Mouse (Mus musculus): ENCODE data around the gene Mettl13.

The Mettl13 gene

DNA sequence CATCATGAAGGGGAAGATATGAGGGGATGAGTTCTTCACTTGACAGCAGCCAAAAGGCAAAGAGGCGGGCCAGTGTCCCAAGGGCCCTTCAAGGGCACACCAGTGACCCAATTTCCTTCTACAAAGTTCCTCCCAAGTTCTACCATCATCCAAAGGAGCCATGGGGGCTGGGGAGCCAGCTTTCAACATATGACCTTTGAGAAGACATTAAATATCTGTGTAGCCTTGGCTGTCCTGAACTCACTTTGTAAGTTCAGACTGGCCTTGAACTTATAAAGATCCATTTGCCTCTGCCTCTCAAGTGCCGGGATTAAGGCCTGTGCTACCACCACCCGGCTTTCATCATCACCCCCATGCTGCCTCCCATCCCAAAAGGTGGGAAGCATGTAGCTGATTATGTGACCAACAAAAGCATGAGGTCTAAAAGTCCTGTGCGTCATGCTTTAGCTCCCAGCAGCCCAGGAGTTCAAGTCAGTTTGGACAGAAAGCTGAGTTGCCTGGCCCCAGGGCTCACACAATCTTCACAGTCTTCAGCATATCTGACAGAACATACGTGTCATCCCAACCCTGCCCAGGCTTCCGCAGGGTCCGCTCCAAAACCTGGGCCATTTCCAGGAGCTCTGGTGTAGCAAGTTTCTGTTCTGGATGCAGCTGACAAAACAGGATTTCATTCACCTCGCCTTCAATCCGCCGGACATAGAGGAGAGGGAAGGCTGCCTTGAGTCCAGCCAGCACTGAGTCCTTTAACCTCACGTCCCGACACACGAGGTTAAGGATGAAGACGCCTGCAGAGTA is 14.4 kb downstream of the Mettl13 start:
- intact Hi-C loops (cut with DNase I): loop anchor here (10.0 kb wide), 1 partner anchor 179 kb away; no protein-coding TSS in a partner anchor

DNA sequence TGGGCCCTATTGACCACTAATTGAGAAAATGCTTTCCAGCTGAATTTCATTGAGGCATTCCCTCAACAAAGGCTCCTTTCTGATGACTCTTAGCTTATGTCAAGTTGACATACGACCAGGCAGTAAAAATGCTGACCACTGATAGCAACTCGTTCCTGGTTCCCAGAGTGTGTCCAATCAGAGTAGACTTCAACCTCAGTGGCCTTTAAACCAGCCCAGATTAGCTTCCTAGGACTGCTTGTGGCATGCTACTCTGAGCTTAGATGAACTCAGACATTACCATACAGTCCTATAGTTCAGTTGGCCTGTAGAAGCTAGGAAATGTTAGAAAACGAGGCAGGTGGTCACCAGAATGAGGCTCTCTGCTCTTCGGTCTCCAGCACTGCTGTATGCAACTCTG is 16.0 kb downstream of the Mettl13 start:
- intact Hi-C loops (cut with DNase I): loop anchor here (10.0 kb wide), 1 partner anchor 178 kb away; no protein-coding TSS in a partner anchor

DNA sequence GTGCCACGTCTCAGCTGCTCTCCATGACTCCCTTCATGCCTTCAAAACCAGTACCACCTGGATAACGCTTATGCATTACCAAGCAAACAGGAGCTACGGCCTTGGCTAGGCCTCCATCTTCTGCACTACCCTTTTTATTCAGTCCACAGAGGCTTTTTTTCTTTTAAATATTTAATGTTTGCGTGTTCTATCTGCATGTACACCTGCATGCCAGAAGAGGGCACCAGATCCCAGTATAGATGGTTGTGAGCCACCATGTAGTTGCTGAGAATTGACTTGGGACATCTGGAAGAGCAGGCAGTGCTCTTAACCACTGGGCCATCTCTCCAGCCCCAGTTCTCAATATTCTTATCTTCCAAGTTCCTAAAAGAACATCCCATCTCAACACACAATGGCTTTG is 16.8 kb downstream of the Mettl13 start:
- intact Hi-C loops (cut with DNase I): loop anchor here (10.0 kb wide), 1 partner anchor 177 kb away; no protein-coding TSS in a partner anchor

DNA sequence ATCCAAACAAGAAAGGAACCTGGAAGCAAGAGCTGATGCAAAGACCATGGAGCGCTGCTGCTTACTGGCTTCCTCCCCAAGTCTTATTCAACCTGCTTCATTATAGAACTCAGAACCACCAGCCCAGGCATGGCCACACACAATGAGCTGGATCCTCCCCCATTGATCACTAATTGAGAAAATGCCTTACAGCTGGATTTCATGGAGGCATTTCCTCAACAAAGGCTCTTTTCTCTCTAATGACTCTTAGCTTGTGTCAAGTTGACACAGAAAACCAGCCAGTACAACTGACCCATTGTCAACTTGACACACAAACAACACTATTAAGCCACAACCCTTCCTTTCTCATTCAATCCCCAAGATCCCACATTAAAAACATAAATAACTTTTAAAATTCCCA is 17.7 kb downstream of the Mettl13 start:
- intact Hi-C loops (cut with DNase I): loop anchor here (10.0 kb wide), 1 partner anchor 176 kb away; no protein-coding TSS in a partner anchor

DNA sequence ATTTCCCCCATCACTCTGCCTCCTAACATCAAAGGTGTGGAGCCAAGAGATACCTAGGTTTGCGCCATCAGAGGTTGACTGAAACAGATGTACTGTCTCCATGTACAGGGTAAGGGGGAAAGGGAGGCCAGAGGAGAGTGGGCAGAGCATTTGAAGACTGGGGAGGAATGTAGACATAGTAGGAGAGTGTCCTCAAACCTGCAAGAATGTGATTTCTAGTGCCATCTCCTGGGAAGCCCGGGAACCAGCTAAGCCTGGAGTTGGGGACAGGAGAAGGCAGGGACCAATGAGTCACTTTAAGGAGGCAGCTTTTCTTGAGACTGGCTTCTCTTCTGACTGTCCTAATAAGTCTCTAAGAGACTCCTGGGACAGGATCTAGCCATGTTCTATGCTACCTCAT is 18.7 kb downstream of the Mettl13 start:
- intact Hi-C loops (cut with DNase I): loop anchor here (10.0 kb wide), 1 partner anchor 175 kb away; no protein-coding TSS in a partner anchor

DNA sequence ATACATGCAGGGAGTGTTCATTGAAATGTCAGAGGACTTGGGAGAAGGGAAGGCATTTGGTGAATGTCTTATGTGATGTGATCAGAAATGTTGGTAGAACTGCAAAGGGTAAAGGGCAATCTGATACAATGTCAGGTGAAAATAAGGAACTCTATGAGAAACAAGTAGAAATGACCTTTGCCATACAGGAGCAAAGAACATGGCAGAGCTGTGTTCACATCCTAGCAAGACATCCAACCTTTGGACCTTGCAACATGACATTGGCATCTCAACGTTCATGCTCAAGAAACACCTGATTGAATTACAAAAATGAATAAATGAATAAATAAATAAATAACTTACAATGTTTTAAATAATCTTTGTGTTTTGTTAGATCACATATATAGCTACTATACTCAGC is 33.2 kb downstream of the Mettl13 start:
- intact Hi-C loops (cut with DNase I): no loop called here

DNA sequence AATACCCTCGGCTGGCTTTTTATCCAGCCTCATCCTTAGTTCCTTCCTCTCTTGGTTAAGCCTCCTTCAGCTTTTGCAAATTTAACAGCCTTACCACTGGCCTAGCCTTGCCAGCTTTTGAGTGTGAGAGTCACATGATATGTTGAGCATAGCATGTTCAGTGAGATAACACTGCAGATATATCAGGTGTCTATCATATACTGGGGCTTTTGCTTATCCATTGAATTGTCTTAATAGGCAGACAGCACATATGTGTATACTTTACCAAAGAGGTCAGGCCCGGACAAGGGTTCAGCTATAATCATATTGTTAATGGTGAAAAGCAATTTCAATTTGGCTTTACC is 38.4 kb downstream of the Mettl13 start:
- intact Hi-C loops (cut with DNase I): no loop called here

DNA sequence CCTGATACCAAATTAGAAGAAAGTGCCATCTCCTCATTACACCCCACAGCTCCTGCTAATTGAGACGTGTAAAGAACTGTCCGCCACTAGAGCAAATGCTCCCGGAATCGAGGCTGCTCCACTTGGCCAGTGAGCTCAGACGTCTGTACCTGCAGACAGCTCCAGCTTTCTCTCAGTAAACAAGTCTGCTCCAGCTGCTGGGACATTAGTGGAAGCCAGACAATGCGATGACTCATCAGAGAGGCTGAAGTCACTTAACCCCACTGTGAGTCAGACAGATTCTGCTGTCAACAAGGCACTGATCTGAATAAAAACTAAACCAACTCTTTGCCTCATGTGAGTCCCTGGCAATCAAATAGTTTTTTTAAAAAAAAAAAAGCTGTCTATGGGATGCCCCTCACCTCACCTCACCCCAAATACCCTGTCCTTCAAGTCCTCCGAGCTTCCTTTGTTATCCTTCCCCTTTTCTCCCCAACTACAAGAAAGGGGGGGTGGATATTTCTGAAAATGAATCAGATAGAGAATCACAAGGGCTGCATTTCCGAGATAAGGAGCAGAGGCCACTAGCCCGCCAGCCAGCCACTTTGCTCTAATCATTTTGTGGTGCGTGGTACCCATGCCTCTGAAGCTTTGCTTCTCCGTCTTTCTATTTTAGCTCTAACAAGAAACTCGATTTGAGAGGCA is 38.9 kb downstream of the Mettl13 start:
- intact Hi-C loops (cut with DNase I): no loop called here

DNA sequence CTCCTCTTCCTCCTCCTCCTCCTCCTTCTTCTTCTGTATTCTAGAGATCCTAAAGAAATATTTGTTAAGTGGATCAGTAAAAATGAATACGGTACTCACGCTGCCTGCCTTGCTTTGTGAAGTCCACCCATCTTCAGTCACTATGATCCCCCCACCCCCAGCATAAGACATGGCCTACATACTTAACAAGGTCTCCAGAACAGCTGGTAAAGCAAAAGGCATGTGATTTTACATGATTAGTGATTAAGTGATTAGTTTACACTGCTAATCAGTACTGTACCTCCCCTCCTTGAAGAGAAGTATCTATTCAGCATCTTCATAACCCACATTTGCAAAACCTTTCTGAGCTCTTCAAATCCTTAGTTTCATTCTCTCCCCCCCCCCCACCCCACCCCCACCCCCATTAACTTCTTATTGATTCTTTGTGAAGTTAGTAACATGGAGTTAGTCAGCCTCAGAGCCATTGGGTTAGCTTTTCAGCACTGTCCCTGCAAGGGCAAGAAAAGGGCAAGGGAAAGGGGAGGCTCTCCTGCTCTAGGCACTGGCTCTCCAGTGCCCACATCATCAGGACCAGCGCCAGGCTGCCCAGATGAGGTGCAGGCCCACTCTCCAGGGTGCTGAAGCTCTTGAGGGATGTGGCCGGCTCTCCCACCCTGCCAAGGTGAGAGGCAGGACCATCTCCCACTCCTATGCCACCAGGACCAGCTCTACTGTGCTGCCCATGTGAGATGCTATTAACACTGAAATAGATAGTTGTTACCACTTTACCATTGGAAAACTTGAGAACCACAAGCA is 39.9 kb downstream of the Mettl13 start:
- intact Hi-C loops (cut with DNase I): no loop called here

DNA sequence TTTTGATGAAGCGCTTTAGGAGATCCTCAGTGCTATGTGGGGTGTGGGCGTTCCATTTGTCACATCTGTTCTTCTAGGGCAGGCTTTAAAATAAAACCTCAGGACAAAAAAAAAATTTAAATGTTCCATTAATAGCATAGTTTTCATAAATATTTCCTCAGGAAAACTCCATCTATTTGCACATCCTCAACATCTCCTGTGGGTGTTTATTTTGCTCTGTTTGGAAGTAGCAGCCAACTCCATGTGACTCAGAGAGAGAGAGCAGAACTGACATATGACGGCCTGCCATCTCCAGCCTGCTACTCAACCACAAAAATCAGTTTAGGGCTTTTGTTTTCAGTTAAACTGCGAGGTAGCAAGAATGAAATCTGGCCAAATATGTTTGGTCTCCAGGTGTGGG is 41.8 kb downstream of the Mettl13 start:
- intact Hi-C loops (cut with DNase I): no loop called here

DNA sequence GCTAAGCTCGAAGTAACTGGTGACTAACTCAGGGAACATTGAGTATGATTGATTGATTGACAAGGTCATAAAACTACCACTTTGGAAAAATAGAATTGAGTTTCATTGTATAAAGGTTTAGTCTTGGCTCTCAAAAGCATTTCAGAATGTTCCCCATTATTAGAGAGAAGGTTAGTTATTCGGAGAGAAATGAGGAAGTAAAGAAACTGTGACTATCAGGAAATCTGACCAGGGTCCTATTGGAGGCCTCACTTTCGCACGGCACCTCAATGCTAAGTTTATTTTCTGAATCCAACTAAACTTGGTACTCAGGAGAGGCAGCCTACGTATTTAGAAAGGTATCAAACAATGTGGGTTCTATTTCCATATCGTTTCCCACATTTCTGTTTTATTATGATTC is 42.7 kb downstream of the Mettl13 start:
- intact Hi-C loops (cut with DNase I): no loop called here

Data from adrenal gland (tissue).